Mouse (Mus musculus) liver, embryonic 11.5 days (tissue): Measurements from ENCODE around the gene 6430550D23Rik. TPM values are rescaled to one million over a fixed set of nuclear protein-coding genes. Genes with fewer than 3 reads are reported as not detected.
A peak's percentile ranks its signal among the peaks of the same experiment; 100 is the strongest.

ENCODE experiments used
- ATAC-seq: fragments of 200-750 bp; cut with Nextera tagmentation; replicated peaks from 2 replicates; pipeline ENCODE4 v1.8.0; 2017; ENCODE audit warnings: moderate number of reproducible peaks, mild to moderate bottlenecking, moderate TSS enrichment, moderate library complexity; ENCODE audit not compliant: low FRiP score
- DNase-seq: peaks from one replicate; pipeline ENCODE4 v3.0.0-alpha.2; 2017; ENCODE audit warnings: low spot score
- H3K27ac ChIP-seq: fragments of 300-500 bp; sonication (generic); 2 replicates; pipeline ENCODE4 v1.5.1; 2014; ENCODE audit warnings: mild to moderate bottlenecking, low read depth, low read length, control low read depth
- H3K27me3 ChIP-seq: fragments of 300-500 bp; sonication (generic); replicated peaks from 2 replicates; pipeline ENCODE4 v1.6.1; 2014; ENCODE audit warnings: low read length, mixed read lengths; ENCODE audit not compliant: control insufficient read depth, insufficient read depth
- H3K36me3 ChIP-seq: fragments of 300-500 bp; sonication (generic); 2 replicates; pipeline ENCODE4 v1.6.1; 2014; ENCODE audit warnings: mild to moderate bottlenecking, low read length, moderate library complexity, mixed read lengths; ENCODE audit not compliant: control insufficient read depth, insufficient read depth
- H3K4me1 ChIP-seq: fragments of 300-500 bp; sonication (generic); replicated peaks from 2 replicates; pipeline ENCODE4 v1.6.1; 2014; ENCODE audit warnings: low read length, mixed read lengths; ENCODE audit not compliant: control insufficient read depth, insufficient read depth
- H3K4me2 ChIP-seq: fragments of 300-500 bp; sonication (generic); 2 replicates; pipeline ENCODE4 v1.6.1; 2014; ENCODE audit warnings: mild to moderate bottlenecking, control low read depth, moderate library complexity
- H3K4me3 ChIP-seq: fragments of 300-500 bp; sonication (generic); 2 replicates; pipeline ENCODE4 v1.5.1; 2014; ENCODE audit warnings: low read depth, low read length, control low read depth
- H3K9ac ChIP-seq: fragments of 300-500 bp; sonication (generic); 2 replicates; pipeline ENCODE4 v1.6.1; 2014; ENCODE audit warnings: low read depth, low read length, control low read depth
- H3K9me3 ChIP-seq: fragments of 300-500 bp; sonication (generic); 2 replicates; pipeline ENCODE4 v1.6.1; 2016; ENCODE audit warnings: low read length, inconsistent platforms, mixed read lengths; ENCODE audit not compliant: control insufficient read depth
- WGBS: fragments of 180-500 bp; shearing (Covaris S2); extraction: QIAGEN DNeasy Blood & Tissue Kit; methylation state at CpG from one replicate; pipeline ENCODE4 v1.1.7; 2014; 5-methylcytosine and 5-hydroxymethylcytosine counted together
- polyA plus RNA-seq: library from polyadenylated mRNA; unstranded; fragments of >200 nt; fragmentation: Nextera tagmentation; extraction: Ambion mirVana; gene quantifications from 2 replicates; pipeline ENCODE4 v1.2.1, GENCODE M21; 2014

The 6430550D23Rik gene
- 1.6 and 2.8 TPM in 2 replicates for polyA plus RNA-seq

DNA sequence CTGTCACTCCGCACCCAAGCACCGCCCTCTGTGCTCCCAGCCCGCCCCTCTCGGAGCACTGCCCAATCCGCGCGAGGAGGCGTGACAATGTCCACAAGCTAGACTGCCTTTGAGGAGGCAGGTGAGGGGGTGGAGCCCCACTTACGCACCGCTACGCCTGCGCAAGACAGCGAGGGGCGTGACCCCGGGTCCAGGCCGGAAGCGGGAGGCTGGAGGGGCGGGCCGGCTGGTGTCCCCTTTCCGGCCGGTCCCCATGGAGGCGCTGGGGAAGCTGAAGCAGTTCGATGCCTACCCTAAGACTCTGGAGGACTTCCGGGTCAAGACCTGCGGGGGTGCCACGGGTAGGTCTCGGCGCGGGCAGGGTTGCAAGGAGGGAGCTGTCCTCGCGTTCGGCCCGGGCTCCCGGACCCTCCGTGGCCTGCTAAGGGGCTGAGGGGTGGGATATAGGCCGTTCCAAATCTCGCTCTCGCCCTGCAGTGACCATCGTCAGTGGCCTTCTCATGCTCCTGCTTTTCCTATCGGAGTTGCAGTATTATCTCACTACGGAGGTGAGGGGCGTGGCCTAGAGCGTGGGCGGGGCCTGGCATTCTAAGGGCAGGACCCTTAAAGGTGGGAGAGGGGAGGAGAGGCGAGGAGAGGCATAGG is at the start of gene 6430550D23Rik, which contains the start of gene Ergic3:
Gene 6430550D23Rik, minus strand, starts transcription at position 90 of the 645 bp plus-strand sequence.
Gene Ergic3, plus strand, starts transcription at position 158 of the 645 bp plus-strand sequence.
- WGBS = under 1% methylated on average over 44 of the region's 45 CpGs
- peak; percentile 100 for ATAC-seq
- Histone ChIP-seq H3K27ac (peak within 1 kb of the TSS; percentile 85), H3K36me3 (peaks cover 14% of the 10 kb centered on the region), H3K9me3 (peaks cover 3% of the 10 kb centered on the region; the same call in 1 of the 2 replicates), H3K4me1 (peaks cover 3% of the 10 kb centered on the region; the same call in 1 of the 2 replicates), H3K27me3 (no peaks in the 10 kb centered on the region), H3K9ac (peak within 1 kb of the TSS; percentile 88), H3K4me2 (peak within 1 kb of the TSS; percentile 82), H3K4me3 (peak within 1 kb of the TSS; percentile 92)
- peak; percentile 97 for DNase-seq

- Histone ChIP-seq H3K4me2 (no peak within 1 kb of the TSS), H3K27me3 (peaks cover 6% of the 10 kb centered on the region), H3K9me3 (no peaks in the 10 kb centered on the region), H3K4me3 (no peak within 1 kb of the TSS), H3K36me3 (no peaks in the 10 kb centered on the region), H3K27ac (no peak within 1 kb of the TSS), H3K4me1 (no peaks in the 10 kb centered on the region), H3K9ac (no peak within 1 kb of the TSS)
- DNase-seq (no peak), ATAC-seq (no peak)
- WGBS = 79% methylated on average over 9 of the region's 9 CpGs
Measured at GRCm38 (mm10) chr2:156052816-156053215, 45.0 kb upstream of the 6430550D23Rik start, which contains the start of gene Fer1l4. Gene Fer1l4, minus strand, starts transcription at chr2:156052947.

GRCm38 (mm10) chr2:156047929-156048328 is 40.2 kb upstream of the 6430550D23Rik start:
- 0 out of 2 replicates have a peak overlapping the region, but pooled peaks have one; percentile 12 for H3K4me2 ChIP-seq
- DNase-seq (no peak), ATAC-seq (no peak)
- no peak overlapping the region for H3K9ac ChIP-seq
- no peak overlapping the region for H3K4me3 ChIP-seq
- H3K27ac ChIP-seq = no peak overlapping the region
- H3K9me3 ChIP-seq = no peaks in the 10 kb centered on the region
- peaks cover 20% of the 10 kb centered on the region for H3K27me3 ChIP-seq
- no peaks in the 10 kb centered on the region for H3K36me3 ChIP-seq
- H3K4me1 ChIP-seq = no peaks in the 10 kb centered on the region
- 9% methylated on average over 19 of the region's 19 CpGs for WGBS

- no peak for DNase-seq
- Histone ChIP-seq H3K36me3 (no peaks in the 10 kb centered on the region), H3K9ac (no peak overlapping the region), H3K27me3 (peaks cover 14% of the 10 kb centered on the region), H3K27ac (no peak overlapping the region), H3K4me2 (no peak overlapping the region), H3K4me3 (no peak overlapping the region), H3K4me1 (no peaks in the 10 kb centered on the region), H3K9me3 (no peaks in the 10 kb centered on the region)
- 75% methylated on average over 8 of the region's 8 CpGs for WGBS
- ATAC-seq = no peak
Measured at GRCm38 (mm10) chr2:156042903-156043302, 35.1 kb upstream of the 6430550D23Rik start.

GRCm38 (mm10) chr2:156039390-156039789 is 31.6 kb upstream of the 6430550D23Rik start:
- H3K9ac ChIP-seq = no peak overlapping the region
- no peaks in the 10 kb centered on the region for H3K9me3 ChIP-seq
- no peaks in the 10 kb centered on the region for H3K4me1 ChIP-seq
- H3K4me2 ChIP-seq = no peak overlapping the region
- H3K27ac ChIP-seq = no peak overlapping the region
- WGBS = 88% methylated on average over 3 of the region's 3 CpGs
- no peaks in the 10 kb centered on the region for H3K27me3 ChIP-seq
- H3K4me3 ChIP-seq = no peak overlapping the region
- DNase-seq = no peak
- no peaks in the 10 kb centered on the region for H3K36me3 ChIP-seq
- no peak for ATAC-seq

DNA sequence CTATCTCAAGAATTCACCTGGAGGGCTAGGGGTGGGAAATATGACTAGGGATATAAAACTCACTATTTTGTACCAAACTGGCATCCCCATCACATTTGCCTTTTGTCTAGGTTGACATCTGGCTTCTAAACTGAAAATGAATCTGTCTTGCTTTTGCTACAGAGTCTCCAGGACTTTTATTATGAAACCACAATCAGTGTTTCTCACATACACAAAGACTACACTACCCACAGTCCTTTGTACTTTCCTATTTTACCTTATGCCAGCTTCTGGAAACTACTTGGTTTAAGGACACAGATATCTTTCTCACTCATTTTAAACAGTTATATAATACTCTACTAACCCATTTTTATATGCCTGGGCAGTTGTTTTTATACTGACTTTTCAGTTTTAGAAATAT is 17.7 kb upstream of the 6430550D23Rik start:
- H3K4me1 ChIP-seq = peaks cover 25% of the 10 kb centered on the region

GRCm38 (mm10) chr2:156021765-156022164 is 14.0 kb upstream of the 6430550D23Rik start:
- DNase-seq (no peak), ATAC-seq (peak; percentile 59)
- H3K36me3 ChIP-seq = peaks cover 13% of the 10 kb centered on the region
- H3K4me3 ChIP-seq = no peak overlapping the region
- 67% methylated on average over 2 of the region's 2 CpGs for WGBS
- no peaks in the 10 kb centered on the region for H3K27me3 ChIP-seq
- peak overlapping the region; percentile 31; the same call in 1 of the 2 replicates for H3K9ac ChIP-seq
- H3K27ac ChIP-seq = peak overlapping the region; percentile 87
- no peaks in the 10 kb centered on the region for H3K9me3 ChIP-seq
- H3K4me2 ChIP-seq = no peak overlapping the region
- H3K4me1 ChIP-seq = peaks cover 31% of the 10 kb centered on the region

More for the DNA sequence above, 17.7 kb upstream of the 6430550D23Rik start:
- Histone ChIP-seq H3K27ac (no peak overlapping the region), H3K4me2 (no peak overlapping the region), H3K9me3 (no peaks in the 10 kb centered on the region), H3K36me3 (no peaks in the 10 kb centered on the region), H3K27me3 (no peaks in the 10 kb centered on the region), H3K9ac (no peak overlapping the region), H3K4me3 (no peak overlapping the region)
- no peak for ATAC-seq
- DNase-seq = no peak

GRCm38 (mm10) chr2:156021219-156021618 is 13.4 kb upstream of the 6430550D23Rik start:
- no peak for DNase-seq
- peak; percentile 83 for ATAC-seq
- H3K4me2 ChIP-seq = 0 out of 2 replicates have a peak overlapping the region, but pooled peaks have one; percentile 4
- H3K36me3 ChIP-seq = peaks cover 15% of the 10 kb centered on the region
- H3K9me3 ChIP-seq = no peaks in the 10 kb centered on the region
- 47% methylated on average over 8 of the region's 8 CpGs for WGBS
- H3K4me1 ChIP-seq = peaks cover 31% of the 10 kb centered on the region
- no peak overlapping the region for H3K4me3 ChIP-seq
- peak overlapping the region; percentile 31; the same call in 1 of the 2 replicates for H3K9ac ChIP-seq
- H3K27me3 ChIP-seq = no peaks in the 10 kb centered on the region
- H3K27ac ChIP-seq = peak overlapping the region; percentile 87

DNA sequence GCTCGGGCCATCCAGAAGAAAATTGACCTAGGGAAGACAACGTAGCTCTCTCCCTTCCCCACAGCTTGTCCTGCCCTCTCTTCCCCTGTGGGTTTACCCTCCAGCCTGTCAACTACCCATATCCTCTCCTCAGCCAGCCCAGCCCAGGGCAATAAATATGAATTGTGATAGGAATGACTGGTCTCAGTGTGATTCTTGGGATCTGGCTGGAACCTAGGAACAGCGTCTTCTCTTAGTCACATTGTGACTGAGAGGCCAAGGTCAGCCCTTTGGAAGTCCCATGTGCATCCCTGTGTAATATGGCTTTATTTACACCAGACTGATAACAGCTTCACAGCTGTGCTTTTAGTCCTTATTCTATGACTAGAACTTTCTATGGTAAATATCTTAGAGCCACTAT is 10.3 kb upstream of the 6430550D23Rik start:
- no peaks in the 10 kb centered on the region for H3K9me3 ChIP-seq
- no peak overlapping the region for H3K4me3 ChIP-seq
- 91% methylated on average over 3 of the region's 3 CpGs for WGBS
- H3K4me2 ChIP-seq = no peak overlapping the region
- DNase-seq (no peak), ATAC-seq (no peak)
- no peak overlapping the region for H3K9ac ChIP-seq
- no peaks in the 10 kb centered on the region for H3K27me3 ChIP-seq
- peaks cover 29% of the 10 kb centered on the region for H3K36me3 ChIP-seq
- peaks cover 27% of the 10 kb centered on the region for H3K4me1 ChIP-seq
- H3K27ac ChIP-seq = no peak overlapping the region
